Mouse (Mus musculus): ENCODE measurements around the gene Hist1h3f. TPM values are rescaled to one million over a fixed set of nuclear protein-coding genes. Genes with fewer than 3 reads are reported as not detected.
A peak's percentile ranks its signal among the peaks of the same experiment; 100 is the strongest.

Hist1h3f gene
- total and polyA plus RNA-seq, 3 experiments = 1.2 to 541 TPM; not detected in 1

DNA sequence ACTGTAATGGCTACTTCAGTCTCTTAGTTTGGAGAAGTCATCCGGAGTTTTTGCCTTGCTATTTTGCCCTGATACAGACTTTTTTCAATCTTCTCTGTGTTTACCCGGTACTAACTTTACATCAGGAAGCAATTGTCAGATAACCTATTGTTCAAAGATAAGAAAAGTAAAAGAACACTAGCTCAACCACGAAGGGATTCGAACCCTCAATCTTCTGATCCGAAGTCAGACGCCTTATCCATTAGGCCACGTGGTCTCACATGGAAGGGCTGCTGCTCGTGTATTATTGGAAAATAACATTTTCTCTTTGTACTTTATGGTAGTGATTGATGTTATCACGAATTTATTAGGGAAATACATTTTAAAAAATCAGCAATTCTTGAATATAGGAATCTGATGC lies 40.1 kb upstream of the Hist1h3f start:
- peak overlapping the region; percentile 4 to 28 for H3K4me3 ChIP-seq (ENCODE audit: control insufficient read depth in 1 of 2, insufficient read depth in 1 of 2, low read depth in 2 of 2, low read length in 2 of 2)
- H3K9me3 ChIP-seq (replicated peaks; ENCODE audit: insufficient read depth, low read length) = no peaks in the 10 kb centered on the region
- no peaks in the 10 kb centered on the region for H3K27me3 ChIP-seq (ENCODE audit: control insufficient read depth in 1 of 2, insufficient read depth in 2 of 2, low read length in 2 of 2)
- H3K79me2 ChIP-seq (ENCODE audit: control insufficient read depth, insufficient read depth, low read length, poor library complexity) = no peaks in the 10 kb centered on the region
- H3K4me1 ChIP-seq (ENCODE audit: control insufficient read depth in 1 of 2, insufficient read depth in 2 of 2, low read length in 2 of 2) = peaks cover 0 to 10% of the 10 kb centered on the region in 2 experiments; a peak in 1 of 4 replicates
- H3K36me3 ChIP-seq (ENCODE audit: control insufficient read depth in 1 of 2, insufficient read depth in 2 of 2, low read length in 2 of 2) = peaks cover 0 to 12% of the 10 kb centered on the region in 2 experiments; a peak in 2 of 4 replicates
- TF ChIP-seq E2F4 (IDR thresholded peaks at IDR 0.05; ENCODE audit: borderline replicate concordance, low read depth, low read length) = no peak
- peak; percentile 96 for TF ChIP-seq GATA1 (IDR thresholded peaks at IDR 0.05; ENCODE audit: low read depth, low read length)
- peak; percentile 100 for TF ChIP-seq TBP (IDR thresholded peaks at IDR 0.05; ENCODE audit: low read depth, low read length)
- H3K9ac ChIP-seq (ENCODE audit: control insufficient read depth, low read depth, low read length, poor library complexity, severe bottlenecking) = no peak overlapping the region
- peak; percentile 83 for DNase-seq (ENCODE audit: low read depth, low spot score)
- no peak overlapping the region for H3K27ac ChIP-seq (ENCODE audit: control insufficient read depth, low read depth, low read length)

DNA sequence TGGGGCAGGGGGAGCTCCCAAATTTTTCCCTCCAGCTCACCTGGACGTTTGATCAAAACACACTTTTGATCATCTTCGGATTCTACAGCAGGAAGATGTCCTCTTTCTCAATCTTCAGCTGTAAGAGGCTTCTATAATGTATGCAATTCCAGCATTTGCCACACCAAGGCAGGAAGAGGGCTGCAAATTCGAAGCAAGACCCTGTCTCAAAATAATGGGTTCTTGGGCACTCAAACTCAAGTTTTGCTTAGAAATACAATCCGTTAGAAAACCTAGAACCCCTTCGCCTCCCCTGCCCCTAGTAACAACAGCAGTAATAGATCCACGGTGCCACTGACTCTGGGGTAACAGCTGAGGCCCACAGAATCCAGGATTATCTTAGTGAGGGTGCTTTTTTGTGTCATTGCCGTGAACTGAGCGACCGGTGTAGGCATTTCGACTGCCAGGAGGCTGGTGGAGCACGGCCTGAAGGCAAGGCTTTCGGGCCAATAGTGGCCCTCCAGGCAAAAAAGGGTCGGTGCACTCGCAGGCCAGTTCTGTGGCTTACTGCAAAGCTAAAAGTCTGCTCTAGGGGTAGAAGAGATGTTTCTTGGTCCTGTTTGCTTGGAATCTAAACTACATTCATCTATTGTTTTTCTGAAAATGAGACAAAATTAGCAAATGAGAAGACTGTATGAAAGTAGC lies 38.0 kb upstream of the Hist1h3f start:
- TF ChIP-seq CTCF (IDR thresholded peaks at IDR 0.05 in 2 of 3, conservative IDR thresholded peaks at IDR 0.05 in 1 of 3; ENCODE audit: control insufficient read depth in 1 of 3, insufficient read depth in 1 of 3, low read depth in 2 of 3, low read length in 3 of 3, poor library complexity in 1 of 3, severe bottlenecking in 1 of 3) = no peak
- peak; percentile 69; the same call in 1 of the 2 replicates for TF ChIP-seq UBTF (IDR thresholded peaks at IDR 0.05; ENCODE audit: borderline replicate concordance, insufficient read depth, low read depth, low read length)
- peak overlapping the region; percentile 31 for H3K27ac ChIP-seq (ENCODE audit: control insufficient read depth, low read depth, low read length)
- peak; percentile 79 for DNase-seq (ENCODE audit: low read depth, low spot score)
- H3K9ac ChIP-seq (ENCODE audit: control insufficient read depth, low read depth, low read length, poor library complexity, severe bottlenecking) = peak overlapping the region; percentile 64
- no peaks in the 10 kb centered on the region for H3K9me3 ChIP-seq (replicated peaks; ENCODE audit: insufficient read depth, low read length)
- peaks cover 0 to 10% of the 10 kb centered on the region in 2 experiments; a peak in 1 of 4 replicates for H3K4me1 ChIP-seq (ENCODE audit: control insufficient read depth in 1 of 2, insufficient read depth in 2 of 2, low read length in 2 of 2)
- no peaks in the 10 kb centered on the region for H3K79me2 ChIP-seq (ENCODE audit: control insufficient read depth, insufficient read depth, low read length, poor library complexity)
- H3K36me3 ChIP-seq (ENCODE audit: control insufficient read depth in 1 of 2, insufficient read depth in 2 of 2, low read length in 2 of 2) = peaks cover 0 to 12% of the 10 kb centered on the region in 2 experiments; a peak in 2 of 4 replicates
- H3K27me3 ChIP-seq (ENCODE audit: control insufficient read depth in 1 of 2, insufficient read depth in 2 of 2, low read length in 2 of 2) = no peaks in the 10 kb centered on the region
- peak overlapping the region; percentile 57 to 66 for H3K4me3 ChIP-seq (ENCODE audit: control insufficient read depth in 1 of 2, insufficient read depth in 1 of 2, low read depth in 2 of 2, low read length in 2 of 2)

DNA sequence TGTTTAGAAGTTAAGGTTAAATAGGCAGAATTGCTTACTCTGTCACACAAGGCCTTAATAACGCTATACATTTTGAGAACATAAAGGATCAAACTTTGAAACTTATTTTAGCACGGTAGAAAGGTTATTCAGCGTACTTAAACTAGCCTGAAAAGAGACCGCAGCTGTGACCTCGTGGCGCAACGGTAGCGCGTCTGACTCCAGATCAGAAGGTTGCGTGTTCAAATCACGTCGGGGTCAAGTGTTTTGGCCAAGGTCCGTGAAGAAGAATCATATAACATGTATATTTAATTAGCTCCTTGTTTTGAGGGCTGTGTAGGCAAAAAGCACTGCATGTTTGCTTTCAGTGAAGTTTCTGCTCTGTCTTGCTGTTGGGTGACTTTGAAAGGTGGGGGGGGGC lies 37.5 kb upstream of the Hist1h3f start:
- Histone ChIP-seq H3K79me2 (ENCODE audit: control insufficient read depth, insufficient read depth, low read length, poor library complexity) (no peaks in the 10 kb centered on the region), H3K27ac (ENCODE audit: control insufficient read depth, low read depth, low read length) (no peak overlapping the region), H3K9me3 (replicated peaks; ENCODE audit: insufficient read depth, low read length) (no peaks in the 10 kb centered on the region), H3K4me3 (ENCODE audit: control insufficient read depth in 1 of 2, insufficient read depth in 1 of 2, low read depth in 2 of 2, low read length in 2 of 2) (peak overlapping the region; percentile 57 to 66), H3K9ac (ENCODE audit: control insufficient read depth, low read depth, low read length, poor library complexity, severe bottlenecking) (peak overlapping the region; percentile 64; the same call in 1 of the 2 replicates), H3K36me3 (ENCODE audit: control insufficient read depth in 1 of 2, insufficient read depth in 2 of 2, low read length in 2 of 2) (peaks cover 0 to 10% of the 10 kb centered on the region in 2 experiments; a peak in 2 of 4 replicates), H3K4me1 (ENCODE audit: control insufficient read depth in 1 of 2, insufficient read depth in 2 of 2, low read length in 2 of 2) (peaks cover 0 to 10% of the 10 kb centered on the region in 2 experiments; a peak in 1 of 4 replicates), H3K27me3 (ENCODE audit: control insufficient read depth in 1 of 2, insufficient read depth in 2 of 2, low read length in 2 of 2) (no peaks in the 10 kb centered on the region)
- TF ChIP-seq CHD1 (IDR thresholded peaks at IDR 0.05; ENCODE audit: low read depth, low read length) = no peak
- peak; percentile 100 for TF ChIP-seq TBP (IDR thresholded peaks at IDR 0.05; ENCODE audit: low read depth, low read length)
- DNase-seq (ENCODE audit: low read depth, low spot score) = peak; percentile 86

Measured in MEL (cell line).